28 mouse cellular contexts compared by ENCODE assay signal in the genomic region with DNA sequence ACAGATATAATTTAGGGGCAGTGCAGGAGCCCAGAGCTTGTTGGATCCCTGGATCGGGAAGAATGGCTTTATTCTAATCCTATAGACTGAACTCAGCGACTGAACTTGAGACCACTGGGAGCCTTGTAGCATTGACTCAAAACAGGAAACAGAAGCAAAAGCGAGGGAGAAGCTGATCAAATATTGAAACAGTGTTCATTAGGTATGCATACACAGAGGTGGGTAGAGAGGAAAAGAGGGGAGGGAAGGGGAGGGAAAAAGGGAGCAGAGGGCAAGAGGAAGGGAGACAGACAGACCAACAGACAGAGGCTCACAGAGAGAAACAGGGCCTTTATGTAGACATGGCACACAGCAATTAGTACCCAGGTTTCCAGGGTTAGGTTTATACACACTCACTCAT.
"Had no signal": no experiment of that assay in that cellular context is flagged by ENCODE, and none has a peak within 500 bp of the region (broad histone marks: within the 10 kb centered on the region; RNA-seq: fewer than 3 reads in every experiment).

No protein-coding gene starts in this region.

- H3K27ac ChIP-seq: gastrocnemius, adult 2 months; heart, adult 2 months; heart, embryonic 10.5 days; hindbrain, embryonic 10.5 days; hindbrain, embryonic 12.5 days; hindbrain, embryonic 14.5 days; intestine, embryonic 15.5 days; kidney, embryonic 15.5 days; kidney, postnatal 0 days; layer of hippocampus, adult 2 months; left cerebral cortex, adult 2 months; limb, embryonic 10.5 days; limb, embryonic 12.5 days; liver, embryonic 12.5 days had no signal

- DNase-seq: gastrocnemius, adult 2 months; gastrocnemius, postnatal 14 days; gastrocnemius, postnatal 36 days; heart, adult 11 months; heart, adult 2 months; heart, postnatal 10 days; heart, postnatal 4 days; kidney, adult 2 months; kidney, adult 9 months; kidney, postnatal 25 days; kidney, postnatal 4 days; liver had no signal

- H3K27me3 ChIP-seq: heart, embryonic 12.5 days; hindbrain, embryonic 12.5 days; intestine, embryonic 15.5 days; kidney, embryonic 15.5 days; limb, embryonic 12.5 days; liver, embryonic 12.5 days had no signal

- H3K4me3 ChIP-seq: gastrocnemius, adult 2 months; heart, adult 2 months; heart, embryonic 10.5 days; heart, embryonic 12.5 days; hindbrain, embryonic 10.5 days; hindbrain, embryonic 12.5 days; intestine, embryonic 15.5 days; kidney, embryonic 15.5 days; layer of hippocampus, adult 2 months; left cerebral cortex, adult 2 months; limb, embryonic 10.5 days; limb, embryonic 12.5 days; liver, embryonic 12.5 days had no signal

- H3K4me2 ChIP-seq: heart, embryonic 12.5 days; hindbrain, embryonic 12.5 days; hindbrain, embryonic 14.5 days; intestine, embryonic 15.5 days; kidney, embryonic 15.5 days; limb, embryonic 12.5 days; liver, embryonic 12.5 days had no signal

- H3K9me3 ChIP-seq: heart, embryonic 10.5 days; heart, embryonic 12.5 days; hindbrain, embryonic 10.5 days; hindbrain, embryonic 12.5 days; intestine, embryonic 15.5 days; kidney, embryonic 15.5 days; limb, embryonic 10.5 days; limb, embryonic 12.5 days; liver, embryonic 12.5 days had no signal

- H3K9ac ChIP-seq: heart, embryonic 12.5 days; hindbrain, embryonic 12.5 days; hindbrain, embryonic 14.5 days; intestine, embryonic 15.5 days; kidney, embryonic 15.5 days; limb, embryonic 12.5 days; liver, embryonic 12.5 days had no signal

- H3K4me1 ChIP-seq: intestine, embryonic 15.5 days; kidney, embryonic 15.5 days; limb, embryonic 10.5 days; limb, embryonic 12.5 days; liver, embryonic 12.5 days had no signal

- H3K36me3 ChIP-seq: heart, embryonic 10.5 days; heart, embryonic 12.5 days; hindbrain, embryonic 10.5 days; hindbrain, embryonic 12.5 days; intestine, embryonic 15.5 days; kidney, embryonic 15.5 days; limb, embryonic 10.5 days; limb, embryonic 12.5 days; liver, embryonic 12.5 days had no signal

- ATAC-seq: hindbrain, embryonic 16.5 days; inflammation-experienced regulatory T-cells, adult 6 months; intestine, embryonic 15.5 days; intestine, postnatal 0 days; liver, embryonic 12.5 days had no signal
